Mouse (Mus musculus) liver, embryonic 14.5 days (tissue): Measurements from ENCODE around the gene Icam1.

Experiments used
- CTCF ChIP-seq: IDR thresholded peaks from 2 replicates; pipeline ENCODE4 v1.5.1; 2016; ENCODE audit warnings: antibody characterized with exemption, low read depth, control low read depth
- EP300 ChIP-seq: IDR thresholded peaks from 2 replicates; pipeline ENCODE4 v1.6.1; 2016; ENCODE audit warnings: antibody characterized with exemption, low read depth

DNA sequence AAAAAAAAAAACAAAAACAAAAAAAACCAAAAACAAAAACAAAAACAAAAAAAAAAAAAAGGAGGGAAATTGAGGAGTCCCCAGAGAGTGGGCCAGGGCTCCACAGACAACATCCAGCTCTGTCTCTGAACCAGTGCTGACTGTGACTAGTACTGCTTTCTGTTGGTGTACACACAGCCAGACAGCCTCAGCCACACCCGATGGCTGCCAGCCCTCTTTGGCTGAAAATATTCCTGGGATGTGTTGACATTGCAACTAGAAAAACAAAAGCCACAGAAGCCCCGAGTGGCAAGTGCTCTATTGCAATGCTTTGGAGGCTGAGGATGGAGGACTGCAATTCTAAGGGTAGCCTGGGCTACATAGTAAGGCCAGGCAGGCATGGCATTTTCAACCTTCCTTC lies 5.4 kb upstream of the Icam1 start:
- TF ChIP-seq CTCF (no peak), EP300 (no peak)
